Mouse (Mus musculus) heart, embryonic 16.5 days (tissue): ENCODE data around the gene Efna3. TPM values are rescaled to one million over a fixed set of nuclear protein-coding genes. Genes with fewer than 3 reads are reported as not detected.

Source experiments
- polyA plus RNA-seq: library from polyadenylated mRNA; unstranded; fragments of >200 nt; fragmentation: Nextera tagmentation; extraction: Ambion mirVana; gene quantifications from 2 replicates; pipeline ENCODE4 v1.2.1, GENCODE M21; 2015

Efna3 gene
- polyA plus RNA-seq, 1 experiment from 2014 or later: 0.89 TPM

Other genes starting within 250 kb of the Efna3 start
- 8.1 and 10.2 TPM in 2 replicates for gene Rusc1, start 229.7 kb downstream of the Efna3 start, polyA plus RNA-seq
- gene Gm43738, start 221.9 kb downstream of the Efna3 start, polyA plus RNA-seq: not detected in 2 replicates
- 103 and 116 TPM in 2 replicates for gene Fdps, start 221.0 kb downstream of the Efna3 start, polyA plus RNA-seq
- 0.20 and 0.64 TPM in 2 replicates for gene Pklr, start 186.8 kb downstream of the Efna3 start, polyA plus RNA-seq
- gene Hcn3, start 162.8 kb downstream of the Efna3 start, polyA plus RNA-seq: 0.70 and 0.76 TPM in 2 replicates
- 15.9 and 17.9 TPM in 2 replicates for gene Clk2, start 158.2 kb downstream of the Efna3 start, polyA plus RNA-seq
- 89.5 and 93.9 TPM in 2 replicates for gene Scamp3, start 145.5 kb downstream of the Efna3 start, polyA plus RNA-seq
- 17.7 TPM in 2 replicates for gene Fam189b, start 139.8 kb downstream of the Efna3 start, polyA plus RNA-seq
- gene Gba, start 120.0 kb downstream of the Efna3 start, polyA plus RNA-seq: 33.2 and 33.3 TPM in 2 replicates
- 24.0 TPM in 2 replicates for gene Thbs3, start 107.8 kb downstream of the Efna3 start, polyA plus RNA-seq
- 120 and 127 TPM in 2 replicates for gene Mtx1, start 95.9 kb downstream of the Efna3 start, polyA plus RNA-seq
- 3.3 and 11.3 TPM in 2 replicates for gene Muc1, start 93.9 kb downstream of the Efna3 start, polyA plus RNA-seq
- gene Krtcap2, start 77.0 kb downstream of the Efna3 start, polyA plus RNA-seq: 202 and 234 TPM in 2 replicates
- 1.1 and 1.3 TPM in 2 replicates for gene Trim46, start 76.7 kb downstream of the Efna3 start, polyA plus RNA-seq
- 65.3 and 79.6 TPM in 2 replicates for gene Dpm3, start 63.6 kb downstream of the Efna3 start, polyA plus RNA-seq
- 44.8 and 51.1 TPM in 2 replicates for gene Slc50a1, start 52.4 kb downstream of the Efna3 start, polyA plus RNA-seq
- 34.4 and 45.5 TPM in 2 replicates for gene Efna1, start 41.8 kb downstream of the Efna3 start, polyA plus RNA-seq
- 5.2 and 7.3 TPM in 2 replicates for gene Efna4, start 15.1 kb upstream of the Efna3 start, polyA plus RNA-seq
- 61.5 and 73.6 TPM in 2 replicates for gene Adam15, start 27.0 kb upstream of the Efna3 start, polyA plus RNA-seq
- not detected in 2 replicates for gene Dcst2, start 39.0 kb upstream of the Efna3 start, polyA plus RNA-seq
- 0.06 and 0.21 TPM in 2 replicates for gene Dcst1, start 42.3 kb upstream of the Efna3 start, polyA plus RNA-seq
- gene Zbtb7b, start 71.8 kb upstream of the Efna3 start, polyA plus RNA-seq: 1.7 and 2.6 TPM in 2 replicates
- 1.7 TPM in 1 of 2 replicates, not detected in the other for gene Lenep, start 79.8 kb upstream of the Efna3 start, polyA plus RNA-seq
- 38.8 and 41.0 TPM in 2 replicates for gene Flad1, start 88.9 kb upstream of the Efna3 start, polyA plus RNA-seq
- gene Cks1b, start 95.4 kb upstream of the Efna3 start, polyA plus RNA-seq: 288 and 304 TPM in 2 replicates
- gene Shc1, start 95.5 kb upstream of the Efna3 start, polyA plus RNA-seq: 67.7 and 72.3 TPM in 2 replicates
- 21.8 and 24.0 TPM in 2 replicates for gene Pygo2, start 107.2 kb upstream of the Efna3 start, polyA plus RNA-seq
- 67.5 and 74.8 TPM in 2 replicates for gene Pbxip1, start 113.7 kb upstream of the Efna3 start, polyA plus RNA-seq
- gene Pmvk, start 131.6 kb upstream of the Efna3 start, polyA plus RNA-seq: 51.5 and 59.3 TPM in 2 replicates
- 3.5 and 4.0 TPM in 2 replicates for gene Kcnn3, start 197.2 kb upstream of the Efna3 start, polyA plus RNA-seq